Mouse (Mus musculus) embryonic facial prominence, embryonic 15.5 days (tissue): ENCODE data around the gene Lrrc8d. TPM values are rescaled to one million over a fixed set of nuclear protein-coding genes. Genes with fewer than 3 reads are reported as not detected.

ENCODE experiments used
- ATAC-seq: fragments of 200-750 bp; cut with Nextera tagmentation; 2 replicates; pipeline ENCODE4 v1.8.0; 2017; ENCODE audit warnings: low read depth, moderate TSS enrichment; ENCODE audit not compliant: insufficient number of reproducible peaks, low FRiP score, low TSS enrichment
- H3K27ac ChIP-seq: fragments of 300-500 bp; sonication (generic); replicated peaks from 2 replicates; pipeline ENCODE4 v1.5.1; 2015; ENCODE audit warnings: mild to moderate bottlenecking, inconsistent platforms
- H3K27me3 ChIP-seq: fragments of 300-500 bp; sonication (generic); 2 replicates; pipeline ENCODE4 v1.6.1; 2015; ENCODE audit warnings: inconsistent platforms
- H3K36me3 ChIP-seq: fragments of 300-500 bp; sonication (generic); 2 replicates; pipeline ENCODE4 v1.6.1; 2015; ENCODE audit warnings: mild to moderate bottlenecking, inconsistent platforms
- H3K4me1 ChIP-seq: fragments of 300-500 bp; sonication (generic); 2 replicates; pipeline ENCODE4 v1.6.1; 2015; ENCODE audit warnings: inconsistent platforms
- H3K4me2 ChIP-seq: fragments of 300-500 bp; sonication (generic); replicated peaks from 2 replicates; pipeline ENCODE4 v1.6.1; 2015; ENCODE audit warnings: mild to moderate bottlenecking, inconsistent platforms
- H3K4me3 ChIP-seq: fragments of 300-500 bp; sonication (generic); replicated peaks from 2 replicates; pipeline ENCODE4 v1.5.1; 2015; ENCODE audit warnings: mild to moderate bottlenecking, inconsistent platforms
- H3K9ac ChIP-seq: fragments of 300-500 bp; sonication (generic); 2 replicates; pipeline ENCODE4 v1.6.1; 2015; ENCODE audit warnings: inconsistent platforms
- H3K9me3 ChIP-seq: fragments of 300-500 bp; sonication (generic); replicated peaks from 2 replicates; pipeline ENCODE4 v1.6.1; 2016; ENCODE audit warnings: inconsistent platforms
- WGBS: fragments of 180-500 bp; shearing (Covaris S2); methylation state at CpG from one replicate; pipeline ENCODE4 v1.1.7; 2015; 5-methylcytosine and 5-hydroxymethylcytosine counted together
- polyA plus RNA-seq: library from polyadenylated mRNA; unstranded; fragments of >200 nt; fragmentation: Nextera tagmentation; extraction: Ambion mirVana; gene quantifications from 2 replicates; pipeline ENCODE4 v1.2.1, GENCODE M21; 2015

Gene Lrrc8d
- polyA plus RNA-seq, 1 experiment from 2014 or later = 17.7 TPM

DNA sequence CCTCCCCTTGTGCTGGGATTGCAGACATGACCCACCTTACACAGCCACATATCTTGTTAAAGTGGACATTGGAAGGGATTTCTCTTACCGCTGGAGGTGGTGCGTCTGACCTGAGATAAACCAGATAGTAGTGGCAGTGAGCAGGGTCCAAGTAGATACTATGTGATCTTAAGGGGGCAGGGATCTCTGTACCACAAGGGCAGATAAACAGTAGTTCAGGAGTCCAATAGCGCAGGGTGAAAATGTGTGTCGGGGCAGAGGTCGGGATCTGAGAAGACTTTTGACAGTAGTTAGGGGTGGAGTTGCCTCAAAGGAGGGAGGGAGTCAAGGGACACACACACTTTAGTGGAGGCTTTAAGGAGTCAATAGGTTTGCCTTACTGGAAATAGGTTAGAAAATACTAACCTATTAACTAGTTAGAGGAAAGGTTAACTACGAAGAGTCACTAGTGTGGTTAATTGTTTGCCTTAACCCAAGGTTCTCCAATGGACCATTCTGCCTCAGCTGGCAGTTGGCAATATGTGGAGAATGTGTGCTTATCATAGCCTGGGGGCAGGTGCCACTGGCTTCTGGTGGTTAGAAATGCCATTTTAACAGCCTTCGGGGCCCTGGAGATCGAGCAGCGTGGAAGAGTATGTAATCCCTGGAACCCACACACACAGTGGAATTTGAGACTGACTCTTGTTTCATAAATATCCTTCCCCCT lies 3.0 kb downstream of the Lrrc8d start:
- ATAC-seq = no peak
- H3K4me1 ChIP-seq = peaks cover 42% of the 10 kb centered on the region
- no peak overlapping the region for H3K9ac ChIP-seq
- no peaks in the 10 kb centered on the region for H3K27me3 ChIP-seq
- no peak overlapping the region for H3K4me3 ChIP-seq
- no peak overlapping the region for H3K4me2 ChIP-seq
- whole genome bisulfite sequencing = 65% methylated on average over 9 of the region's 9 CpGs
- H3K9me3 ChIP-seq = no peaks in the 10 kb centered on the region
- H3K27ac ChIP-seq = no peak overlapping the region
- H3K36me3 ChIP-seq = no peaks in the 10 kb centered on the region

DNA sequence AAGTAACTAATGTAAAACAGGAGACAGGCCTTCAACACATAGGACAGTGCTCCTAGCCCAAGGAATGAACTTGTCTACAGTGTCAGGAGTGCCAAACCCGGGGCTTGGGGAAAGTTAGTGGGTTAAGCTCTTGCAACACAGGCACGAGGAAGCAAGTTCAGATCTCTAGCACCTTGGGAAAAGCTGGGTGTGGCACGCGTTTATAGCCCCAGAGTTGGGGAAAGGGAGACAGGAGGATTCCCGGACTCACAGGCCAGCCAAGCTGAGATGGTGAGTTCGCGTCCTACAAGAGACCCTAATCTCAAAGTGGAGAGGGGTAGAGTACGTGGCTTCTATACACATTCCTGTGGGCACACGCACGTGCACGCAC lies 3.5 kb downstream of the Lrrc8d start:
- Histone ChIP-seq H3K27ac (no peak overlapping the region), H3K9ac (no peak overlapping the region), H3K9me3 (no peaks in the 10 kb centered on the region), H3K27me3 (no peaks in the 10 kb centered on the region), H3K4me1 (peaks cover 42% of the 10 kb centered on the region), H3K36me3 (no peaks in the 10 kb centered on the region), H3K4me3 (no peak overlapping the region), H3K4me2 (no peak overlapping the region)
- ATAC-seq = no peak
- 62% methylated on average over 11 of the region's 11 CpGs for WGBS

DNA sequence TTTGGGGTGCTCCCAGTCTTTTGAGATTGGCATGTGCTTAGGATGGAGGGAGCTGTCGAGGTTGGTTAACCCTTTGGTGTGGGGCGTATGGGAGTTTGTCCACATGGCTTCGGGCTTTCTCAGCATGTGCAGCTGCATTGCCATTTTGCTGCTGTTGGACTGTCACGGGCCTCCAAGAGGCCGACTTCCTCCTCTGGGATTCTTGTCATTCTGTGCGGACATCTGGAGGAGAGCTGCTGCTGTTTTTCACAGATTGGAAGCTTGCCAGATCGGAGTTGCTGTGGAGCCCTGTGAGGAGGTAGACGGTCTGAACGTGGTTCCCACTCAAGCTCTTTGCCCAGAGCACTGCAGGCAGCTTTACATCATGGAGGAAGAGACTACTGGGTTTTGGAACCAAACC lies 4.8 kb downstream of the Lrrc8d start:
- Histone ChIP-seq H3K9ac (no peak overlapping the region), H3K4me2 (no peak overlapping the region), H3K27ac (no peak overlapping the region), H3K4me3 (no peak overlapping the region), H3K36me3 (no peaks in the 10 kb centered on the region), H3K27me3 (no peaks in the 10 kb centered on the region), H3K9me3 (no peaks in the 10 kb centered on the region), H3K4me1 (peaks cover 34% of the 10 kb centered on the region)
- WGBS = 25% methylated on average over 9 of the region's 9 CpGs
- no peak for ATAC-seq

DNA sequence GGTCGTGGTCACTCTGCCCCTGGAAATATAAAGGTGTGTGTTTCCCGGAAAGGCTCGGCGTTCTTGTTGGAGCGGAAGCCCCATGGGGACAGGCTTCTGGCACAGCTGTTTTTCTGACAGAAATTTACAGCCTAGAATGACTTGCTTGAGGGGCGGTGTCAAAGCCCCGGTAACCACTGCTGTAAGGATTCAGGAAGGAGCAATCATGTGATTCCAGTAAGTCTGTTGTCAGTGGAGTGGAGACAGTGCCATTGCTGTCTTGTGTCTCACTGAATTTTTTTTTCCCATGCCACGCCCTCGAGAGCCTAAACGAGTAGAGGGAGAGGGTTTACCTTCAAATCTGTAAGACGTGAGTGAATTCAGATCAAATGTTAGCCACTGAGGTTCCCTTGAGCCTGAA lies 6.9 kb downstream of the Lrrc8d start:
- no peaks in the 10 kb centered on the region for H3K27me3 ChIP-seq
- no peak overlapping the region for H3K4me3 ChIP-seq
- no peak overlapping the region for H3K9ac ChIP-seq
- no peak overlapping the region for H3K27ac ChIP-seq
- H3K4me1 ChIP-seq = peaks cover 29% of the 10 kb centered on the region
- ATAC-seq = no peak
- no peaks in the 10 kb centered on the region for H3K36me3 ChIP-seq
- no peak overlapping the region for H3K4me2 ChIP-seq
- WGBS = 65% methylated on average over 11 of the region's 11 CpGs
- H3K9me3 ChIP-seq = no peaks in the 10 kb centered on the region

DNA sequence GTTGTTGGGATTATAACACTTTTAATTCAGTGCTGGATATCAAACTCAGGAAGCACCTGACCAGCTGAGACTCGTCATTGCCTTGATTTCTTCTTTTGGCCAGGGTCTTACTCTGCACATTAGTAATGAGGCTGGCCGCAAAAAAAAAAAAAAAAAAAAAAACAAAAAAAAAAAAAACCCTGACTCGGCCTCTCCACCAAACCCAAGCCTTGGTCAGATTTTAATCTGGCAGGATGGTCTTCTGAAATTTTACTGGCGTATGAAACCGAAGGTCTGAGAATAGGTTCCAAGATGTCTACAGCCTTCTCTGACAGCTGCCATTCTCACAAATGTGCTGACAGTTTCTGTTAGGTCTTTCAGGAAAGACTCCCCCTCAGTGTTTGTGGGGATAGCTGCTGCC lies 8.5 kb downstream of the Lrrc8d start:
- Histone ChIP-seq H3K4me1 (peaks cover 23% of the 10 kb centered on the region), H3K4me3 (no peak overlapping the region), H3K9me3 (no peaks in the 10 kb centered on the region), H3K27me3 (no peaks in the 10 kb centered on the region), H3K27ac (no peak overlapping the region), H3K4me2 (no peak overlapping the region), H3K9ac (no peak overlapping the region), H3K36me3 (no peaks in the 10 kb centered on the region)
- no peak for ATAC-seq
- 75% methylated on average over 5 of the region's 5 CpGs for WGBS

DNA sequence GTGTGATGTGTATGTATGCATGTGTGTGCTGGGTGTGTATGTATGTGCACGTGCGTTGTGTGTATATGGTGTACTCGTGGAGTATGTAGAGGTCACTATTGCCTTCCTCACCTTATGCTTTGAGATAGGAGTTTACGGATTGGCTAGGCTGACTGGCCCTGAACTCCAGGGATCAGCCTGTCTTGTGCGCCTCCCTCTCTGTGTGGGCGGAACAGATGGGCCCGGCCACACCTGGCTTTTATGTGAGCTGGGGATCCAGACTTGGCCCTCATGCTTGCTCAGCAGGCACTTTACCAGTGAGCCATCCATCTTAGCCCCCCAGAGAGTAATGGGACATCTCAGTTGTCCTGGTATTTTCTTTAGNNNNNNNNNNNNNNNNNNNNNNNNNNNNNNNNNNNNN lies 10.7 kb downstream of the Lrrc8d start:
- no peak for ATAC-seq
- Histone ChIP-seq H3K4me3 (no peak overlapping the region), H3K4me1 (peaks cover 11% of the 10 kb centered on the region), H3K9ac (no peak overlapping the region), H3K27ac (no peak overlapping the region), H3K27me3 (no peaks in the 10 kb centered on the region), H3K36me3 (no peaks in the 10 kb centered on the region), H3K4me2 (no peak overlapping the region), H3K9me3 (no peaks in the 10 kb centered on the region)
- WGBS = 89% methylated on average over 7 of the region's 7 CpGs

DNA sequence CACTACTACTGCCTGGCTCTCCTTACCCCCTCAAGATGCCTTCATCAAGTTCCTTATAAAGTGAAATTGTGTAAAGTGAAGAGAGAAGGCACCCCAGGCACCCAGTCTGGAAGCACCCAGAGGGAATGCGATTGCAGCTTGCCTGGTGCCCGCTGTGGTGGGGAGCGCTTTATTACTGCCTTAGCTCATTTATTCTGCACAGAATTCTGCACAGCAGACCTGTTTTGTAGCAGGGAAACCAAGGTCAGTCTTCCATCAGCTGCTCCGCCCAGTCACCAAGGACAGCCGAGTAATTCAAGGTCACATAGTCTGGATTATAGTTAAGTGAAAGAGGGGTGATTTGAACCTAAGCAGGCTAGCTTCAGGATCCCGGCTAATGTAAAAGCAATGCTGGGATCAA lies 14.7 kb downstream of the Lrrc8d start:
- H3K9ac ChIP-seq = no peak overlapping the region
- H3K9me3 ChIP-seq = no peaks in the 10 kb centered on the region
- H3K27ac ChIP-seq = no peak overlapping the region
- H3K4me2 ChIP-seq = no peak overlapping the region
- ATAC-seq = no peak
- no peaks in the 10 kb centered on the region for H3K27me3 ChIP-seq
- no peaks in the 10 kb centered on the region for H3K36me3 ChIP-seq
- 86% methylated on average over 6 of the region's 6 CpGs for WGBS
- H3K4me3 ChIP-seq = no peak overlapping the region
- H3K4me1 ChIP-seq = peaks cover 36% of the 10 kb centered on the region

DNA sequence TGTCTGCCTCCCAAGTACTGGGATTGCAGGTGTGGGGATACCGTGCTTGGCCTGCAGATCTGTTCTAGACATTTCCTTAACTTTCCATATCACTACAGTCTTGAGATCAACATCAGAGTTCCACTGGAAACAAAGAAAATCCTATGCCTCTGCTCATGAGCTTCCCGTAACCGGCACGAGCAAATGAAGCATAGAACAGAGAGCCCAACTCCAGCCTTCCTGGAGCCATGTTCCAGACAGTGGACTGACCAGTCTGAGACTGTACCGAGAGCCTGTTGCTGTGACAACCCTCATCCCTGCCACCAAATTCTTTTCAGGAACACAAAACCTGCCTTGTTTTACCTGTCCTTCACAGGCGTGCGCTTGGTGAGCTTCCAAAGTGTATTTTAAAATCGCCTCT lies 15.3 kb downstream of the Lrrc8d start:
- ATAC-seq = no peak
- Histone ChIP-seq H3K4me2 (no peak overlapping the region), H3K9ac (no peak overlapping the region), H3K27me3 (no peaks in the 10 kb centered on the region), H3K27ac (peak overlapping the region; percentile 68), H3K9me3 (no peaks in the 10 kb centered on the region), H3K4me3 (no peak overlapping the region), H3K4me1 (peaks cover 36% of the 10 kb centered on the region), H3K36me3 (no peaks in the 10 kb centered on the region)
- WGBS = 71% methylated on average over 8 of the region's 8 CpGs

DNA sequence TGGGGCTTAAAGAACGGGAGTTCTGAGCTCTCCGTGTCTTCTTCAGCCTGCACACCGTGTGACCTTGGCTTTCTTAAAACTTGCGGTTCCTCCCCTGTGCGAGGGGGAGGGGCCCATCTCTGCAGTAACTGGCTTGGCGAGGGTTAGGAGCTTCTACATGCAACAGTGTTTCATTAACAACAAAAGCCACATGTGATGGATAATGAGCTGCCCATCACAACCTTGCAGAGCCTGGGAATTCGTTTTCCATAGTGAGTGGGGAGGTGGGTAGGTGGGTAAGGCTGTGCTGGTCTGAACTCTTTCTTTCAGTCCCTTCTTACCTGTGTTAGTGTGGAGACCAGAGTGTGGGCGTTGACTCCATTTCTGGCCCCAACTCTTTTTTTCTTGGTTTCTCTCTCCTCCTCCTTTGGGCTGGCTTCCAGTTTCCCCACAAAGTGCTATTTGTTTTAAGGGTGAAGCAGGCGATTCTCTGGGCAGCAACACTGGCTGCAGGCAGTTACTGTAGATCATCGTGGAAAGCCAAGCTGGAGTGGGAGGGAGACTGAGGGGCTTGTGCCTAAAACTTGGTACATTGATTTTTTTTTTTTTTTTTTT lies 15.9 kb downstream of the Lrrc8d start:
- H3K27me3 ChIP-seq = no peaks in the 10 kb centered on the region
- 25% methylated on average over 10 of the region's 10 CpGs for WGBS
- H3K4me3 ChIP-seq = no peak overlapping the region
- peaks cover 32% of the 10 kb centered on the region for H3K4me1 ChIP-seq
- no peak overlapping the region for H3K9ac ChIP-seq
- H3K4me2 ChIP-seq = peak overlapping the region; percentile 17; the same call in 1 of the 2 replicates
- no peaks in the 10 kb centered on the region for H3K9me3 ChIP-seq
- H3K36me3 ChIP-seq = no peaks in the 10 kb centered on the region
- ATAC-seq = peak; percentile 48
- peak overlapping the region; percentile 68 for H3K27ac ChIP-seq

DNA sequence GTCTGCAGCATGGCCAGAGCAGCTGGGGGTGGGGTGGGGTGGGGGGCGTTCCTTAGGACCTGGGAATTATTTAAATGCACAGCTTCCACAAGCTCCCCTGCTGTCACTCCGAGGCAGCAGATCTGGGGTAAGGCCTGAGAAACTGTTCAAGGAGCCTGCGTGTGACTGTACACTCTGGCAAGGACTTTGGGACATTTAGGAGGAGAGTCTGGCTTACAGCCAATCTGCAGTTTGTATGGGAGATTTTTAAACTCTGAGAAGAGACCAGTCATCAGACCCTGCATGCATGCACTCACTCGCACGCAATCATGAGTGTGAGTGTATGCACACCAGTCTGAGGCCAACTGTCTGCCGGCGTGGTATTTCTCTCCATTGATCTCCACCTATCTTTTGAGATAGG lies 17.5 kb downstream of the Lrrc8d start:
- no peak overlapping the region for H3K9ac ChIP-seq
- H3K4me1 ChIP-seq = peaks cover 32% of the 10 kb centered on the region
- 0 out of 2 replicates have a peak overlapping the region, but pooled peaks have one; percentile 5 for H3K27ac ChIP-seq

DNA sequence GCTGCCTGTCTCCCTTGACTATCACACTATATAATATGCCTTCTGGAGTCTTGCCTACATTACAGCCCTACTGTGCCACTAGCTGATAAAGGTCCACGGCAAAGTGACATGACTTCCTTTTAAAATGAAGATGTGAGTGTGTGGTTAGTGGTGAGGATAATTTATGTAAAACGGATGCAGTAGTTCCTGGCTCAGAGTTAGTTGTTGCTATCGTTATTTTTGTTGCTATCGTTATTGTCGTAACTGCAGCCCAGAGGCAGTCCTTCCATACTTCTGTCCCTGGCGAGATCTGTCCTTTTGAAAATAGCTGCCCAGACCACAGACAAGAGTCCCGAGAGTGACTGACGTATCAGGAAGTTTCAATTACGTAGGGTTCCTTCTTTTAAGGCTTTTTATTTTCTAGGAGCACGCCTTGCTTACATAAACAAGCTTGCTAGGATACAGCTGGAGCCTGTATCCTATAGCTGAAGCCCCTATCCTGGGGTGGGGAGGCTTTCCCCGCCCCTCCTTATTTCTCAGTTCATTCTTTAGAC lies 18.4 kb downstream of the Lrrc8d start:
- ATAC-seq = no peak
- 56% methylated on average over 11 of the region's 11 CpGs for WGBS
- H3K4me1 ChIP-seq = peaks cover 30% of the 10 kb centered on the region
- H3K4me3 ChIP-seq = no peak overlapping the region
- H3K9ac ChIP-seq = no peak overlapping the region
- no peak overlapping the region for H3K4me2 ChIP-seq
- no peaks in the 10 kb centered on the region for H3K27me3 ChIP-seq
- no peak overlapping the region for H3K27ac ChIP-seq
- H3K36me3 ChIP-seq = no peaks in the 10 kb centered on the region
- H3K9me3 ChIP-seq = no peaks in the 10 kb centered on the region

More for the DNA sequence above, 17.5 kb downstream of the Lrrc8d start:
- ATAC-seq = no peak
- 65% methylated on average over 7 of the region's 7 CpGs for WGBS
- Histone ChIP-seq H3K9me3 (no peaks in the 10 kb centered on the region), H3K4me2 (no peak overlapping the region), H3K36me3 (no peaks in the 10 kb centered on the region), H3K27me3 (no peaks in the 10 kb centered on the region), H3K4me3 (no peak overlapping the region)

DNA sequence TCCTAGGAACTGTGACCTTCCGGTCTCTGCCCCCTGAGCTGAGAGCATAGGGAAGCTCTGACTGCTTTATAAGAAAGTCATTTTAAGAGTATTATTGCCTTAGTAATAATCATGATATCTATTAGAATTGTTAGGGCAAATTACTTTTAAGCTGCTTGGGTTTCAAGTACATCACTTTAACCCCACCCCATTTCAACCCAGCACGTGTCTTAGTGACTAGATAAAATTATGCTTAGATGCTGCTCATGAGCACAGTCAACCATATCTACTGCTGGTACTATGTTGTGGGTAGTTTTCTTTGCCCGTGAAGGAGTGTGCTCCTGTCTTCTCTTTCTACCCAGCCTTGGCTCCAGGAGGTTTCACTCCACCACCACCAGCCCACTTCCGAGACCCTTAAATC lies 21.5 kb downstream of the Lrrc8d start:
- H3K9ac ChIP-seq = no peak overlapping the region
- no peak overlapping the region for H3K4me3 ChIP-seq
- no peak overlapping the region for H3K4me2 ChIP-seq
- ATAC-seq = no peak
- peaks cover 17% of the 10 kb centered on the region for H3K4me1 ChIP-seq
- H3K27ac ChIP-seq = no peak overlapping the region
- WGBS = 84% methylated on average over 4 of the region's 4 CpGs
- no peaks in the 10 kb centered on the region for H3K36me3 ChIP-seq
- no peaks in the 10 kb centered on the region for H3K27me3 ChIP-seq
- H3K9me3 ChIP-seq = no peaks in the 10 kb centered on the region
